Mouse (Mus musculus) liver, embryonic 12.5 days (tissue): ENCODE data around the gene Ndufb4. TPM values are rescaled to one million over a fixed set of nuclear protein-coding genes. Genes with fewer than 3 reads are reported as not detected.
A peak's percentile ranks its signal among the peaks of the same experiment; 100 is the strongest.
"Not testable (repeated sequence)": the region's sequence is repeated elsewhere in the genome, so short reads cannot be mapped to it uniquely, and the experiment has no call there.

Source experiments
- ATAC-seq: fragments of 200-750 bp; cut with Nextera tagmentation; 2 replicates; pipeline ENCODE4 v1.8.0; 2017; ENCODE audit warnings: moderate number of reproducible peaks, mild to moderate bottlenecking, moderate library complexity
- H3K27ac ChIP-seq: fragments of 300-500 bp; sonication (generic); 2 replicates; pipeline ENCODE4 v1.5.1; 2016; ENCODE audit warnings: mild to moderate bottlenecking
- H3K27me3 ChIP-seq: fragments of 300-500 bp; sonication (generic); replicated peaks from 2 replicates; pipeline ENCODE4 v1.6.1; 2016; ENCODE audit warnings: mild to moderate bottlenecking, moderate library complexity
- H3K36me3 ChIP-seq: fragments of 300-500 bp; sonication (generic); 2 replicates; pipeline ENCODE4 v1.6.1; 2016; ENCODE audit warnings: mild to moderate bottlenecking, moderate library complexity
- H3K4me1 ChIP-seq: fragments of 300-500 bp; sonication (generic); 2 replicates; pipeline ENCODE4 v1.6.1; 2016
- H3K4me2 ChIP-seq: fragments of 300-500 bp; sonication (generic); 2 replicates; pipeline ENCODE4 v1.6.1; 2016; ENCODE audit warnings: mild to moderate bottlenecking, moderate library complexity
- H3K4me3 ChIP-seq: fragments of 300-500 bp; sonication (generic); 2 replicates; pipeline ENCODE4 v1.5.1; 2016; ENCODE audit warnings: mild to moderate bottlenecking, moderate library complexity
- H3K9ac ChIP-seq: fragments of 300-500 bp; sonication (generic); 2 replicates; pipeline ENCODE4 v1.6.1; 2016; ENCODE audit warnings: mild to moderate bottlenecking, moderate library complexity
- H3K9me3 ChIP-seq: fragments of 300-500 bp; sonication (generic); replicated peaks from 2 replicates; pipeline ENCODE4 v1.6.1; 2016; ENCODE audit warnings: mild to moderate bottlenecking, moderate library complexity
- WGBS: fragments of 180-500 bp; shearing (Covaris S2); methylation state at CpG from one replicate; pipeline ENCODE4 v1.1.7; 2016; ENCODE audit not compliant: insufficient replicate concordance; 5-methylcytosine and 5-hydroxymethylcytosine counted together
- polyA plus RNA-seq: library from polyadenylated mRNA; unstranded; fragments of >200 nt; fragmentation: Nextera tagmentation; extraction: Ambion mirVana; gene quantifications from 2 replicates; pipeline ENCODE4 v1.2.1, GENCODE M21; 2016

Gene Ndufb4
- polyA plus RNA-seq = 52.4 and 56.6 TPM in 2 replicates

DNA sequence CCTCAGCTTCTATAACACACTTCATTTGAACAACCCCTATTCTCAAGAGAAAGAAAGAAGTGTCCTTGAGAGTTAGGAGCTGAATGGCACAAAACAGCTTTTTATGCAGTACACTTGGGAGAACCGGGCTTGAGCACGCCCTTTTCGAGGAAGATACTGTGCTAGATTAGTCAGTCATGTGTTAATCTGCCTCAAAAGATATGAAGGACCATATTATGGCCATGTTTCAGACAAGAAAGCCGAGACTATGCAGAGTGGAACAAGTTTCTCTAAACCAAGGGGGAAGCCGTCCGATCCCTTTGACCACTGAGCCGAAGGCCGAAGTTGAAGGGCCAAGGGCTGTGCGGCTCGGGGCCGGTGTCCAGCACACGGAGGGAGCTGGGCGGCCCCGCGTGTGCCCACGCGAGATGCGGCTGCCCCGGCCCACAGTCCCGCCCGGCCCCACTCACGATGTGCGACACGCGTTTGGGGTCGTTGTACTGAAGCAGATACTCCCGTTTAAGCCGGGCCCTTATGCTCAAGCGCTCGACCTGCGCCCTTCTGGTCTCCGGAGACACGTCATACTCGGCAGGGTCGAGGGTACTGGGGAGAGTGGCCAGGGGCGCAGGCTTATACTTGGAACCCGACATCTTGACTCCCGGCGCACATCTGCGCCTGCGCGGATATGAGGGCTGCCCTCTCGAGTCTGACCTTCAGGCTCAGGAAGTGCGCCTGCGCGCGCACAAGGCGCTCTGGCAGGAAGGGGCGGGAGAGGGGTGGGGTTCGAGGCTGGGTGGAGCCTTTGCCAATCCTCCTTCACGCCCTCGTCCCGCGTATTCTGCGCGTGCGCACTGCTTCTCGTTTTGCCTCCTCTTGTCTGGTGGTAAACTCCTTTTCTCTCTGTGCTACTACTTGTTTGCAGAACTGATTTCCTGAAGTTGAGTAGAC, at the start of gene Ndufb4:
TSS of gene Ndufb4 (minus strand) at position 723 of the 927 bp plus-strand sequence.
- H3K36me3 ChIP-seq = peaks cover 10% of the 10 kb centered on the region
- H3K27me3 ChIP-seq = no peaks in the 10 kb centered on the region
- H3K4me2 ChIP-seq = peak within 1 kb of the TSS; percentile 75
- peaks cover 40% of the 10 kb centered on the region for H3K4me1 ChIP-seq
- H3K27ac ChIP-seq = peak within 1 kb of the TSS; percentile 93
- H3K9ac ChIP-seq = peak within 1 kb of the TSS; percentile 92
- under 1% methylated on average over 51 of the region's 58 CpGs for WGBS
- H3K9me3 ChIP-seq = no peaks in the 10 kb centered on the region
- peak; percentile 96 for ATAC-seq
- peak within 1 kb of the TSS; percentile 87 for H3K4me3 ChIP-seq

DNA sequence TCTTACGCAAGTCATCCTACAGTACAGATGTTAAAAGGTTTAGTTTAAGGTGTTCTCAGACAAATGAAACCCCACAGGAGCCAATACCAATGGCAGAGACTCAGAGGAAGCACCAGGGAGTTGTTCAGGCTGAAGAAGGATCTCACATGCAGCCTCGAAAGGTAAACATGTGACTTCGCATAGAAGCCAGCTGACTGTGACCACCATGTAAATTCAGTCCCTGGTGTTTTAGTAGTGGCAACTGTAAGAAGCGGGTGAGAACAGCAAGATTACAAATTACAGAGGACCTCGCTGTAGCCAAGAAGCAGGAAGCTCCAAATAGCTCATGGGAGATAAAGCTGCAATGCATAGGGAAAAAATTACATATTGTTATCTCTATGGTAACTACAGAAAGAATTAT, 49.6 kb upstream of the Ndufb4 start:
- no peak overlapping the region for H3K4me3 ChIP-seq
- no peak overlapping the region for H3K9ac ChIP-seq
- no peaks in the 10 kb centered on the region for H3K4me1 ChIP-seq
- H3K27me3 ChIP-seq = no peaks in the 10 kb centered on the region
- WGBS = 62% methylated on average over 5 of the region's 5 CpGs
- no peaks in the 10 kb centered on the region for H3K36me3 ChIP-seq
- no peak overlapping the region for H3K27ac ChIP-seq
- no peak overlapping the region for H3K4me2 ChIP-seq
- no peak for ATAC-seq
- H3K9me3 ChIP-seq = peaks cover under 1% of the 10 kb centered on the region; the same call in 1 of the 2 replicates

DNA sequence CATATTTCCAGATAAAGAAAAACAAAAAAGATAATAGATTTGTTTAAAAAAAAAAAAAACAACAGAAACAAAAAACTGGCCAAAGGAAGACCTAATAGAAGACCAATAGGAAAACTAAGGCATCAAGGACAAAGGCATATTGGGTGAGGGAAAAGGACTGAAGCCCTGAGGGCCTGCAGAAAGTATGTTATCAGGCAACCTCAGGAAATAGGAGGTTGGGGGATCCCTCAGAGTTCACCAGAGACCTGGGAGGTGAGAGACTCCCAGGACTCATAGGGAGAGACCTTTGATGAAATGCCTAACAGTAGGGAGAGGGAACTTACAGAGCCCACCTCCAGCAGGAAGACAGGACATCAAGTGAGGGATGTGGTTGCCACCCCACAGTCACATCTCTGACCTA, 45.8 kb upstream of the Ndufb4 start:
- ATAC-seq, H3K9ac ChIP-seq, H3K27me3 ChIP-seq, H3K36me3 ChIP-seq, H3K4me3 ChIP-seq, H3K4me2 ChIP-seq, H3K9me3 ChIP-seq, H3K27ac ChIP-seq, H3K4me1 ChIP-seq: not testable (repeated sequence)

DNA sequence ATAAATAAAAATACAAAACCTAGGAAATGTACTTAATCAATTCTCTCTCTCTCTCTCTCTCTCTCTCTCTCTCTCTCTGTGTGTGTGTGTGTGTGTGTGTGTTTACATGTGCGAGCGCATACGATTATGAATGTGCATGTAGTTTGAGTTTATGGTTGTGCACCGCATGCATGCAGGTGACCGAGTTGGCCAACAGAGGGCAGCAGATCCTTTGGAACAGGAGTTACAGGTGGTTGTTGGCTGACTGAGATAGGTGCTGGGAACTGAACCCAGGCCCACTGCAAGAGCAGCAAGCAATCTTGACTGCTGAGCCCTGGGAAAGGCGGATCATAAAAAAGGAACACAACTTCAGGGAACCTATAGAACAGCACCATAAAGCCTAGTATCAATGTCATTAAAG, 44.5 kb upstream of the Ndufb4 start:
- Histone ChIP-seq H3K27me3 (no peaks in the 10 kb centered on the region), H3K9ac (no peak overlapping the region), H3K9me3 (peaks cover 5% of the 10 kb centered on the region; the same call in 1 of the 2 replicates), H3K4me1 (no peaks in the 10 kb centered on the region), H3K4me2 (no peak overlapping the region), H3K4me3 (no peak overlapping the region), H3K27ac (no peak overlapping the region), H3K36me3 (no peaks in the 10 kb centered on the region)
- no peak for ATAC-seq
- 76% methylated on average over 6 of the region's 6 CpGs for WGBS

DNA sequence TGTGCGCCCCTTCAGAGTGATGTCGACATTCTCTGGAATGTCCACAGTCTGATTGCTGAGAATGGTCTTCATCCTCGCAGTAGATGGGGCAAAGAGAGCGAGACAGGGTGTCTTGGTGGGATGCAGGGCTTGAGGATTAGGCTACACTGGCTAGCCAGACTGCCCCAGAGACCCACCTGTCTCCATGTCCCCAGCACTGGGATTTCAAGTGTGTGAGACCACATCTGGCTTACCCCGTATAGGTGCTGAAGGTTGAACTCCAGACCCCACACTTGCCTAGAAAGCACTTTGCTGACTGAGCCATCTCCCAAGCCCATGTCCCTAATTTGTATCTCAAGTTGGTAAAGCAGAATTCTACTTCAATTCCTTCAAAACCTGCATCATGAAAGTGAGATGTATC, 43.0 kb upstream of the Ndufb4 start:
- H3K27me3 ChIP-seq = no peaks in the 10 kb centered on the region
- ATAC-seq = no peak
- no peak overlapping the region for H3K4me3 ChIP-seq
- no peak overlapping the region for H3K4me2 ChIP-seq
- no peaks in the 10 kb centered on the region for H3K36me3 ChIP-seq
- H3K9me3 ChIP-seq = peaks cover 5% of the 10 kb centered on the region; the same call in 1 of the 2 replicates
- 76% methylated on average over 5 of the region's 5 CpGs for WGBS
- H3K27ac ChIP-seq = no peak overlapping the region
- H3K9ac ChIP-seq = no peak overlapping the region
- no peaks in the 10 kb centered on the region for H3K4me1 ChIP-seq

DNA sequence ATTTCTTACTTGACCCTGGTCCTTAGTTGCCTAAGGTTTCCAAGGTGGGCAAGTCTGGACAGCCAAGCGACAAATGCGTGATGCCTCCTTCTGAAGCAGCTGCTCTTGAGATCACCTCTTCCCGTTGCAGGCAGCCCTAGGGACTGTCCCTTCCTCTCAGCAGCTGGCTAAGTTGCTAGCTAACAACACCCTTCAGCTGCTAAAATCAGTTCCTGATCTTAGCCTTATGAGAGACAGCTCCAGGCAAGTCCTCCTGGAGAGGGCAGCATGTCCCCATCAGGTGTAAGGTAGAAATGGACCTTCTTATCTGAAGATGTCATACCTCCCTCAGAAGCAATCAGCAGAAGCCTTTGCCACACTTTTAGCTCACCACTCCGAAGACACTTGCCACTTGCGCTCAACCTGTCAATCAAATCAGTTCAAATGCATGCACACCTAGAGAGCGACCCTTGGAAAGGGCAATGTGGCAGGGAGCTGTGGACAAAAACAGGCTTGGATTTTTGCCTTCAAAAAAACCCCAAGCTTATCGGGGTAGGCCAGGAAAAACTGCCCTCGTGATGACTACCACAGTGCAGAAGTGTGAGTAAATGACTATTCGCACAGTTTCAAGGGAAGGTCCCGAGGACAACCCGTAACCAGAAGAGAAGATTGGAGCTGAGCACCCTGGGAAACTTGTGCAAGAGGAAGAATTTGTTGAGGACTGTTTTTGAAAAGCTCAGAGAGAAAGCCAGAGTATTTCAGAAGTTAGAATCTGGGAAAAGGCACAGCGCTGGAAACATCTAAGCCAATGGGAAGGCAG, 36.9 kb upstream of the Ndufb4 start:
- Histone ChIP-seq H3K4me3 (no peak overlapping the region), H3K36me3 (no peaks in the 10 kb centered on the region), H3K9me3 (no peaks in the 10 kb centered on the region), H3K27ac (no peak overlapping the region), H3K27me3 (no peaks in the 10 kb centered on the region), H3K4me1 (peaks cover 26% of the 10 kb centered on the region), H3K4me2 (no peak overlapping the region), H3K9ac (no peak overlapping the region)
- no peak for ATAC-seq
- 63% methylated on average over 12 of the region's 12 CpGs for WGBS

DNA sequence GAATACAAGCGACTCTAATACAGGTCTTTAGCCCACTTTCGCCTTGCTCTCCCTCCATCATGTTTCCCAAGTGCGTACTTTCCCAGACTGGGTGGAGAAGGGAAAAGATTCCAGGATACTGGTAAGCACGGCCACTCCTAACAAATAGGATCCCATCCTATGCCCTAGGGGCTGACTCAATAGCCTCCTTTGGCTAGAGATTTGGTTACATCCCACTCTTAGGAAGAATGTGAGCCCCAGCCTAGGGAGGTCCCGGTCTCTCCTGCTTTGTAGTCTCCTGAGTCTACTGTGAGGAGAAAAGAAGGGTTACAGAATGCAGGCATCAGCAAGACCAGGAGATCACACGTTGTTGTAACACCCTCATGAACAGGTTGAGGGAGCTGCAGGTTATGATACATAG, 36.2 kb upstream of the Ndufb4 start:
- Histone ChIP-seq H3K9ac (no peak overlapping the region), H3K9me3 (no peaks in the 10 kb centered on the region), H3K27ac (no peak overlapping the region), H3K4me1 (peaks cover 33% of the 10 kb centered on the region), H3K4me3 (no peak overlapping the region), H3K4me2 (no peak overlapping the region), H3K36me3 (no peaks in the 10 kb centered on the region), H3K27me3 (no peaks in the 10 kb centered on the region)
- 68% methylated on average over 6 of the region's 6 CpGs for WGBS
- no peak for ATAC-seq

DNA sequence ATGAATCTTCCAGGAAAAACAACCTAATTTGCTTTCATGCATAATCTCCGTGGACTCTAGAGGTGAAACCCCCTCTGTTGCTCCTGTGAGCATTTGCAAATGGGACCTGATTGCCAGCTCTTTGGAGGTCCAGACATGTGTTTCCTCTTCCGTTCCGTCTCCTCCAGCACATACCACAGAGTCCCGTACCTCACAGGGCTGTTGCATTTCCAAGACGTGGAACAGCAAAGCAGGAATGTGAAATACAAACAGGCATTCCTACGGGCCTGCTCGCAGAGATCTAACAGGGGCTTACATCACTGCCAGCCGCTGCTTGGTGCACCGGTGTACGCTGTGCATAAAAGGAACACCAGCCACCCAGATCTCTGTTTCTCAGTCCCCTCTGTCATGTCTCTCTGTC, 35.7 kb upstream of the Ndufb4 start:
- Histone ChIP-seq H3K9me3 (no peaks in the 10 kb centered on the region), H3K36me3 (no peaks in the 10 kb centered on the region), H3K4me2 (no peak overlapping the region), H3K27ac (no peak overlapping the region), H3K9ac (no peak overlapping the region), H3K4me1 (peaks cover 38% of the 10 kb centered on the region), H3K27me3 (no peaks in the 10 kb centered on the region), H3K4me3 (no peak overlapping the region)
- no peak for ATAC-seq
- 70% methylated on average over 10 of the region's 10 CpGs for WGBS

DNA sequence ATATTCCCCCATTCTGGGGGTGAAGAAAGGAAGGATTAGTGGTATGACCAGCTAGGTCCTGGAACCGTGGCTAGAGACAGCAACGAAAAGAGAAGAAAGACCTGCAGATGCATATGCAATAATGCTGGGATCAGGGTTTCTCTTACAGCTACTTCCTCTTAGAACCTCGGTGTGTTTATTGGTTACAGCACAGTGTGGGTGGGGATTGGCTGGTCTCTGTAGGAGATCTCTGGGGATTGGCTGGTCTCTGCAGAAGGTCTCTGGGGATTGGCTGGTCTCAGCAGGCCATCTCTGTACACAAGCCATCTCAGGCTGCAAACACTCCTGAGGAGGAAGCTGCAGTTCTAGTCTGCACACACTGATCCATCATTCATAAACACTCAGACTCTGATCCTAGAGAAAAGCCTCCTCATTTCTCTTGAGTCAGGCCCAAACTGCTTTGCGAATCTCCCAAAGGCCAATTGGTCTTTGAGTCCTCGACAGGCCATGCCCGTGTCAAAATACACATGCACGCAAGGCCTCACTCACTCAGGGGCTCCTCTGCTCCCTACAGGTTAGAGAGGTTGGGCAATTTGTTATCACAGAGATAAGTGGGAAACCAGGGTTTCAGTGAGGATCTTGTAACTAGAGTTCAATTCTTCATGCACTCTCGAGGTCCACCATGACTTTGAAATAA, 35.1 kb upstream of the Ndufb4 start:
- peaks cover 42% of the 10 kb centered on the region for H3K4me1 ChIP-seq
- no peaks in the 10 kb centered on the region for H3K36me3 ChIP-seq
- H3K27me3 ChIP-seq = no peaks in the 10 kb centered on the region
- 51% methylated on average over 8 of the region's 8 CpGs for WGBS
- no peak overlapping the region for H3K4me2 ChIP-seq
- no peak overlapping the region for H3K9ac ChIP-seq
- no peak overlapping the region for H3K4me3 ChIP-seq
- H3K27ac ChIP-seq = no peak overlapping the region
- peak; percentile 75 for ATAC-seq
- H3K9me3 ChIP-seq = no peaks in the 10 kb centered on the region

DNA sequence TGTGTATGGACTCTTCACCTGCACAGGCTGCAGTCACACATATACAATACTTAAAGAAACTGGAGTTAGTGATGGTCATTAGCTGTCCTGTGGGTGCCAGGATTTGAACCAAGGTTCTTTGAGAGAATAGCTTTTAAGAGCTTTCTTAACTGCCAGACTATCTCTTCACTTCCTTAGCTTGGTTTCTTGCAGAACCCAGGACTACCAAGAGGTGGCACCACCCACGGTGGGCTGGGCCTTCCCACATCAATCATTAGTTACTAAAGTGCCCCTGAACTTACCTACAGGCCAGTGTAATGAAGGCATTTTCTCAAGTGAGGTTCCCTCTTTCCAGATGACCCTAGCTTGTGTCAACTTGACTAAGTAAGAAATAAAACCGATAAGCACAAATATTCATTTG, 33.9 kb upstream of the Ndufb4 start:
- H3K4me1 ChIP-seq = peaks cover 51% of the 10 kb centered on the region
- no peak overlapping the region for H3K27ac ChIP-seq
- 44% methylated on average over 2 of the region's 2 CpGs for WGBS
- H3K27me3 ChIP-seq = peaks cover 4% of the 10 kb centered on the region; the same call in 1 of the 2 replicates
- H3K4me2 ChIP-seq = no peak overlapping the region
- ATAC-seq = no peak
- no peak overlapping the region for H3K9ac ChIP-seq
- no peak overlapping the region for H3K4me3 ChIP-seq
- no peaks in the 10 kb centered on the region for H3K9me3 ChIP-seq
- H3K36me3 ChIP-seq = no peaks in the 10 kb centered on the region

DNA sequence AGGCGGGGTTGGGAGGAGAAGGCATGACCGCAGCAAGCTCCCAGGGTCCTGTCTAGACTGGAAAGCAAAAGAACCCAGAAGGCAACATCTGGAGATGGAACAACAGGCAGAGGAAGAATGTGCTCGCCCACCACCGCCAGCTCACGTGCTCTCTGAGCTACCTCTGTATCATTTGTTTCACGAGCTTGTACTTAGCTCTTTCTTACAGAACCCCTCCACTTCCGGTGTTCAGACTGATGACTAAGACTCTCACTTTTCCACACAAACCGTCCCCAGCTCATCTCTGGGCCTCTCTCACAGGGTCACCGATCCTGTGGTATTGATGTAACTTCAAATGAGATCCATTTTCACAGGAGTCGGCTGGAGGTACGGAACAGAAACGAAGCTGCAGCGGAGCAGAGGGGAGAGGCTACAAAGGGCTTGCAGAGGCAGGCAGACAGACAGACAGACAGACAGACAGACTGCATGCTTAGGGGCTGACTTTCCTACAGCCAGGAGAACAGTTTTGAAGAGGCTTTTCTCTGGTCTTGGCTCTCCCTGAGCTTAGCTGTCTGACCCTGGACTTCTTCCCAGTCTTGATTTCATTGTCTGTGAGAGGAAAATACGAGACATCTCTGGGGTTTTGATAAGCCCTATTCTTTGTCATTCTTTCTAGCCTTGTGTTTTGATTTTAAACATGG, 33.2 kb upstream of the Ndufb4 start:
- H3K4me2 ChIP-seq = peak overlapping the region; percentile 59
- 50% methylated on average over 14 of the region's 14 CpGs for WGBS

More for the DNA sequence above, 33.2 kb upstream of the Ndufb4 start:
- peaks cover 52% of the 10 kb centered on the region for H3K4me1 ChIP-seq
- H3K36me3 ChIP-seq = no peaks in the 10 kb centered on the region
- H3K4me3 ChIP-seq = peak overlapping the region; percentile 27
- peak overlapping the region; percentile 43; the same call in 1 of the 2 replicates for H3K9ac ChIP-seq
- H3K9me3 ChIP-seq = no peaks in the 10 kb centered on the region
- H3K27me3 ChIP-seq = peaks cover 4% of the 10 kb centered on the region; the same call in 1 of the 2 replicates
- H3K27ac ChIP-seq = peak overlapping the region; percentile 29; the same call in 1 of the 2 replicates
- ATAC-seq = peak; percentile 9
